Mouse (Mus musculus) limb, embryonic 10.5 days (tissue): ENCODE measurements at regions not wholly inside any gene's neighbourhood (a gene's known extent, or its start where the extent isn't known, plus 50 kb on each side); places are given as distances from the start of the nearest gene placed in this dataset.

Experiments used
- DNase-seq: peaks from one replicate; pipeline ENCODE4 v3.0.0-alpha.2; 2017; ENCODE audit warnings: low spot score
- H3K27ac ChIP-seq: fragments of 300-500 bp; sonication (generic); 2 replicates; pipeline ENCODE4 v1.5.1; 2016; ENCODE audit warnings: mild to moderate bottlenecking
- H3K27me3 ChIP-seq: fragments of 300-500 bp; sonication (generic); 2 replicates; pipeline ENCODE4 v1.6.1; 2016; ENCODE audit warnings: low read depth, mild to moderate bottlenecking; ENCODE audit not compliant: poor library complexity, severe bottlenecking
- H3K36me3 ChIP-seq: fragments of 300-500 bp; sonication (generic); 2 replicates; pipeline ENCODE4 v1.6.1; 2016; ENCODE audit warnings: mild to moderate bottlenecking, moderate library complexity
- H3K4me1 ChIP-seq: fragments of 300-500 bp; sonication (generic); 2 replicates; pipeline ENCODE4 v1.6.1; 2016
- H3K4me3 ChIP-seq: fragments of 300-500 bp; sonication (generic); 2 replicates; pipeline ENCODE4 v1.5.1; 2016; ENCODE audit warnings: mild to moderate bottlenecking, moderate library complexity
- H3K9me3 ChIP-seq: fragments of 300-500 bp; sonication (generic); replicated peaks from 2 replicates; pipeline ENCODE4 v1.6.1; 2016; ENCODE audit warnings: mild to moderate bottlenecking
- WGBS: fragments of 180-500 bp; shearing (Covaris S2); methylation state at CpG from one replicate; pipeline ENCODE4 v1.1.7; 2016; 5-methylcytosine and 5-hydroxymethylcytosine counted together

GRCm38 (mm10) chr6:127365651-127366050 lies 81.0 kb upstream of the Parp11 start:
- no peak for DNase-seq
- no peak overlapping the region for H3K4me3 ChIP-seq
- no peak overlapping the region for H3K27ac ChIP-seq
- WGBS, result 72% methylated on average over 2 of the region's 2 CpGs
- no peaks in the 10 kb centered on the region for H3K36me3 ChIP-seq
- H3K27me3 ChIP-seq, result peaks cover 19% of the 10 kb centered on the region; the same call in 1 of the 2 replicates
- no peaks in the 10 kb centered on the region for H3K9me3 ChIP-seq
- H3K4me1 ChIP-seq, result peaks cover 23% of the 10 kb centered on the region

- WGBS, result 84% methylated on average over 5 of the region's 5 CpGs
- no peak for DNase-seq
- Histone ChIP-seq H3K27ac (no peak overlapping the region), H3K36me3 (no peaks in the 10 kb centered on the region), H3K9me3 (no peaks in the 10 kb centered on the region), H3K4me1 (peaks cover 10% of the 10 kb centered on the region; the same call in 1 of the 2 replicates), H3K27me3 (no peaks in the 10 kb centered on the region), H3K4me3 (no peak overlapping the region)
These were observed 73.6 kb upstream of the Parp11 start for GRCm38 (mm10) chr6:127373052-127373451.

GRCm38 (mm10) chr6:127373797-127374463 lies 72.7 kb upstream of the Parp11 start:
- no peaks in the 10 kb centered on the region for H3K36me3 ChIP-seq
- peaks cover 10% of the 10 kb centered on the region; the same call in 1 of the 2 replicates for H3K4me1 ChIP-seq
- no peak overlapping the region for H3K4me3 ChIP-seq
- H3K9me3 ChIP-seq, result no peaks in the 10 kb centered on the region
- no peak overlapping the region for H3K27ac ChIP-seq
- DNase-seq, result no peak
- WGBS, result 85% methylated on average over 13 of the region's 13 CpGs
- H3K27me3 ChIP-seq, result no peaks in the 10 kb centered on the region

GRCm38 (mm10) chr6:127374464-127375143 lies 72.0 kb upstream of the Parp11 start:
- DNase-seq, result no peak
- H3K27me3 ChIP-seq, result no peaks in the 10 kb centered on the region
- WGBS, result 60% methylated on average over 12 of the region's 12 CpGs
- H3K9me3 ChIP-seq, result no peaks in the 10 kb centered on the region
- peaks cover 10% of the 10 kb centered on the region; the same call in 1 of the 2 replicates for H3K4me1 ChIP-seq
- H3K27ac ChIP-seq, result no peak overlapping the region
- H3K4me3 ChIP-seq, result no peak overlapping the region
- H3K36me3 ChIP-seq, result no peaks in the 10 kb centered on the region

DNA sequence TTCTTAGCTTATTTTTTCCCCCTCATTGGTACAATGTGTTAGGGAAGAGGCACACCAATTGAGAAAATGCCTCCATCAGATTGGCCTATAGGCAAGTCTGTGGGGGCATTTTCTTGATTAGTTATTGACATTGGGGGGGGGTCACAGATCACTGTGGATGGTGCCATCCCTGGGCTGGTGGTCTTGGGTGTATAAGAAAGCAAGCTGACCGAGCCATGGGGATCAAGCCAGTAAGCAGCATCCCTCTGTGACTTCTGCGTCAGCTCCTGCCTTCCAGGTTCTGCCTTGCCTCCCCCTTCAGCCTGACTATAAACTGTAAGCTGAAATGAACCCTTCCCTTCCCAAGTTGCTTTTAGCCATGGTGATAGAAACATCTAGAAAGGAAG lies 71.5 kb upstream of the Parp11 start:
- H3K4me3 ChIP-seq, result no peak overlapping the region
- no peaks in the 10 kb centered on the region for H3K27me3 ChIP-seq
- no peaks in the 10 kb centered on the region for H3K36me3 ChIP-seq
- WGBS, result 81% methylated on average over 2 of the region's 2 CpGs
- peaks cover 10% of the 10 kb centered on the region; the same call in 1 of the 2 replicates for H3K4me1 ChIP-seq
- no peak for DNase-seq
- H3K27ac ChIP-seq, result no peak overlapping the region
- H3K9me3 ChIP-seq, result no peaks in the 10 kb centered on the region

DNA sequence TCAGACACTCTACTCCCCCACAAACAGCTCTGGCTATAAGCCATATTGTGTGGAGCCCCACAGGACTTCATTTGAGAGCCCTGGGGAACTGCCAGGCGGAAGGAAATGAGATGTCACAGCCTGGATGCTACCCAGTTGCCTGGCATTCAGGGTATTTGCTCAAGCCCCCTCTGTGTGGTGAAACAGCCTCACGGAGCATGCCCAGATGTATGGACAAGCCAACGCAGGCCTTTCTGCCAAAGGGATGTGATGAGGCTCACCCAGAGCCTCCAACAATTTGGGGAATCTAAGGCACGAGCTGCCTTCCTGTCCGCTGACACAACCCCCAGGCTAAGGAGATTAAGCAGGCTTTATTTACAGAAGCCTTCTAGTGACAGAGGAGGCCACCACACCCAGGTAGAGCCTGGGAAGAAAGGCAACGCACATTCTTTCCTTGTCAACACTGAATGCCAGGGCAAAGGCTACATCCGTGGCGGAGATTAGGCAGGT lies 70.9 kb upstream of the Parp11 start:
- no peak overlapping the region for H3K4me3 ChIP-seq
- H3K9me3 ChIP-seq, result no peaks in the 10 kb centered on the region
- peak overlapping the region; percentile 46; the same call in 1 of the 2 replicates for H3K27ac ChIP-seq
- 68% methylated on average over 8 of the region's 8 CpGs for WGBS
- peaks cover 10% of the 10 kb centered on the region; the same call in 1 of the 2 replicates for H3K4me1 ChIP-seq
- H3K27me3 ChIP-seq, result no peaks in the 10 kb centered on the region
- DNase-seq, result no peak
- no peaks in the 10 kb centered on the region for H3K36me3 ChIP-seq

GRCm38 (mm10) chr6:127378701-127379100 lies 67.9 kb upstream of the Parp11 start:
- no peaks in the 10 kb centered on the region for H3K36me3 ChIP-seq
- 90% methylated on average over 1 of the region's 1 CpGs for WGBS
- H3K9me3 ChIP-seq, result no peaks in the 10 kb centered on the region
- DNase-seq, result no peak
- no peaks in the 10 kb centered on the region for H3K27me3 ChIP-seq
- H3K4me3 ChIP-seq, result no peak overlapping the region
- peaks cover 10% of the 10 kb centered on the region; the same call in 1 of the 2 replicates for H3K4me1 ChIP-seq
- H3K27ac ChIP-seq, result no peak overlapping the region

GRCm38 (mm10) chr6:127379511-127379910 lies 67.1 kb upstream of the Parp11 start:
- no peak overlapping the region for H3K4me3 ChIP-seq
- peaks cover 8% of the 10 kb centered on the region; the same call in 1 of the 2 replicates for H3K4me1 ChIP-seq
- WGBS, result 14% methylated on average over 4 of the region's 4 CpGs
- H3K36me3 ChIP-seq, result no peaks in the 10 kb centered on the region
- DNase-seq, result no peak
- no peak overlapping the region for H3K27ac ChIP-seq
- no peaks in the 10 kb centered on the region for H3K27me3 ChIP-seq
- H3K9me3 ChIP-seq, result no peaks in the 10 kb centered on the region

DNA sequence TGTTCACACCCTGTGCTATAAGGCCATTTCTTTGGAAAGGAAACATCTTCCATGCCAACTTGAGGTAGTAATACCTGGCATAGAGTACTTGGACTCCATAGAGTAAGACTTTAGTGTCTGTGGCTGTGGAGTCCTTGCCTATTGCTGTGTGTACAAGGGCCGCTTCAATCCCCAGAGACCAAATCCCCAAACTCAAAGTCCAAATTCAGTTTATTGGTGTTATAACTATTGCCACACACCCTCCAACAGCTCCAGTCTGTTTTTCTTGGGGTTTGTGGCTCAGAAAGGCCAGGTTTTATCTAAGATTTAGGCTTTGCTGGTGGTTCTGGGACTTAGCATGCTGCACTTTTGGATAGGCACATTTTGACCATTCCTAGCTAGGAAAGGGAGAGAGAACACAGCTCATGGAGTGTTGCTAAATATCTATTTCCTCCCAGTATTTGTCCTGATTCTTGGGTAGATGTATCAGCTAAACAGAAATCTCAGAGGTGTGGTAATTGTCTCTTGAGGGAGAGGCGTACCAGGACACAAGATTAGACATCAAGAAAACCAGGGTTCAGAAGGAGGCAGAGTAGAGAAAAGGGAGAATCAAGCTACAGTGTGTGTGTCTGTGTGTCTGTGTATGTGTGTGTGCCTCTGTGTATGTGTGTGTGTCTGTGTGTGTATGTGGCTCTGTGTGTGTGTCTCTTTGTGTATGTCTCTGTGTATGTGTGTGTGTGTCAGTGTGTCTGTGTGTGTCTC lies 65.3 kb upstream of the Parp11 start:
- no peak for DNase-seq
- no peaks in the 10 kb centered on the region for H3K4me1 ChIP-seq
- H3K4me3 ChIP-seq, result no peak overlapping the region
- H3K27me3 ChIP-seq, result no peaks in the 10 kb centered on the region
- H3K9me3 ChIP-seq, result no peaks in the 10 kb centered on the region
- no peak overlapping the region for H3K27ac ChIP-seq
- 87% methylated on average over 2 of the region's 2 CpGs for WGBS
- no peaks in the 10 kb centered on the region for H3K36me3 ChIP-seq

DNA sequence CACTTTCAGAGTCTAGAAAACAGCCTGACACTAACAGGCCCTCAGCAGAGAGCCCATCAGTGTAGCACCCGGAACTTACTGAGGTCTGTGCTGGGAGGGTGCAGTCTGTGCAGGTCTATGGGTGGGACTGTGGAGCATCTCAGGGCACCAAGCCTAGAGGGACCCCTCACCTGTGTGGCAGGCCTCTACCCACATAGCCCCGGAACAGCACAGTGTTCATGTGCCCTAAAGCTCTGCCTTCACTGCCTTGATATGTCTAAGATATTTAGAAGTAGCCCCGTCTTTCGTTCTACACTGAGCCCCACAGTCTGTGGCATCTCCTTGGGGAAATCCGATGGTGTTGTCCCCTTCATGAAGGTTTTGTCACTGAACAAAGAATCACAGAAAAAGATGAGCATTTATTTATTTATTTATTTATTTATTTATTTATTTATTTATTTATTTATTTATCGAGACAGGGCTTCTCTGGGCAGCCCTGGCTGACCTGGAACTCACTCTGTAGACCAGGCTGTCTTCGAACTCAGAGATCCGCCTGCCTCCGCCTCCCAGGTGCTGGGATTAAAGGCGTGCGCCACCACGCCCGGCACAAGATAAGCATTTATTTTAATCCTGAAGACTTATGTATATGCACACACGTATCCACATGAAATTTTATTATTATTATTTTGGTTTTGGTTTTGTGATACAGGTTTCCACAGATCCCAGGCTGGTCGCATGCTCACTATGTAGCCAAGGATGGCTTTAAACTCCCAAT lies 55.2 kb upstream of the Parp11 start:
- Histone ChIP-seq H3K27ac (no peak overlapping the region), H3K9me3 (no peaks in the 10 kb centered on the region), H3K36me3 (no peaks in the 10 kb centered on the region), H3K27me3 (no peaks in the 10 kb centered on the region), H3K4me1 (peaks cover 7% of the 10 kb centered on the region; the same call in 1 of the 2 replicates), H3K4me3 (no peak overlapping the region)
- no peak for DNase-seq
- 93% methylated on average over 15 of the region's 15 CpGs for WGBS

DNA sequence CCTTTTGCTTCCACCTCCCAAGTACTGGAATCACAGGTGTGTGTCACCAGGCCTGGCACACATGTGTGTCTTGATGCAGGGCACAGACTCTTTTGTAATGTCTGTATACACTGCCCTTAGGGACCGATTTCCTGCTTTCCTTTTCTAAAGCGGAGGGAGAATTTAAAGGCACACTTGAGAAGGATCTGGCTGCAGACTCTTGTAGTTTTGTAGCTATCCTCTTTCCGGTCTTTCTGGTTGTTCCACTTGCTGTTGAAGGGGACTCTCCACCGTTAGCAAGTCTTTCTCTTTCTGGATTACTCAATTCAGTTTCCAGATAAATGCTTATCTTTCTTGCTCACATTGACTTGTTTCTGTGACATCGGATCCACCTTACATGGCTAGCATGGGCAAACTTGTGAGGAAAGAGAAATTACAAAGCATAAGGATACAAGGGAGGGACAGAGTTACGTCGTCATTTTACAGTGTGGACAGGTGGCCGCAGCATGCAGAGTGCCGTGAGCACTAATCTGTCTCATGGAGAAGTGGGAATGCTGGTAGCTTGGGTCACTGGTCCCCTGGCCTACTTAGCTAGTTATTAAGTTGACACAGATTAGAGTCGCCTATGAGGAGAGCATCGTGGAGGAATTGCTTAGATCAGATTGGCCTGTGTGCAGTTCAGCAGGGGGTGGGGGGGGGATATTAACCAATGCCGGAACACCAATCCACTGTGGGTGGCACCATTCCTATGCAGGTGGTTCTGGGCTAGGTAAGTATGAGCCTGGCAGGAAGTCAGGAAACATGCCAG lies 54.4 kb upstream of the Parp11 start:
- DNase-seq, result no peak
- no peak overlapping the region for H3K27ac ChIP-seq
- H3K4me3 ChIP-seq, result no peak overlapping the region
- no peaks in the 10 kb centered on the region for H3K36me3 ChIP-seq
- H3K4me1 ChIP-seq, result peaks cover 7% of the 10 kb centered on the region; the same call in 1 of the 2 replicates
- no peaks in the 10 kb centered on the region for H3K27me3 ChIP-seq
- no peaks in the 10 kb centered on the region for H3K9me3 ChIP-seq
- 92% methylated on average over 12 of the region's 12 CpGs for WGBS

DNA sequence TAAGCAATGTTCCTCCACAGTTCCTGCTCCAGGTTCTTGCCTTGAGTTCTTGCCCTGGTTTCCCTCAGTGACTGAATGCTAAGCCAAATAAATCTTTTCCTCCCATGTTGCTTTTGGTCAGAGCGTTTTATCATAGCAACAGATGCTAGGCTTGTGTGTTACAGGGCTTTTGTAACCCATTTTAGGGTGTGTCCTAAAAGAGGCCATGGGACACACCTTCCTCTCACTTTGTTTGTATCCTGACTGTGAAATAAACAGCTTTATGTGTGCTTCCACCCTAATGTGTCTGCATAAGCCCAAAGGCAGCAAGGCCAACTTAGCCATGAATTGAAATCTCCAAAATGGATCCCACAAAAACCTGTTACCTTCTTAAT lies 53.9 kb upstream of the Parp11 start:
- 84% methylated on average over 1 of the region's 1 CpGs for WGBS
- Histone ChIP-seq H3K9me3 (no peaks in the 10 kb centered on the region), H3K27me3 (no peaks in the 10 kb centered on the region), H3K27ac (no peak overlapping the region), H3K36me3 (no peaks in the 10 kb centered on the region), H3K4me3 (no peak overlapping the region), H3K4me1 (peaks cover 7% of the 10 kb centered on the region; the same call in 1 of the 2 replicates)
- DNase-seq, result no peak
